Mouse (Mus musculus): ENCODE measurements around the gene Mipep.

DNA sequence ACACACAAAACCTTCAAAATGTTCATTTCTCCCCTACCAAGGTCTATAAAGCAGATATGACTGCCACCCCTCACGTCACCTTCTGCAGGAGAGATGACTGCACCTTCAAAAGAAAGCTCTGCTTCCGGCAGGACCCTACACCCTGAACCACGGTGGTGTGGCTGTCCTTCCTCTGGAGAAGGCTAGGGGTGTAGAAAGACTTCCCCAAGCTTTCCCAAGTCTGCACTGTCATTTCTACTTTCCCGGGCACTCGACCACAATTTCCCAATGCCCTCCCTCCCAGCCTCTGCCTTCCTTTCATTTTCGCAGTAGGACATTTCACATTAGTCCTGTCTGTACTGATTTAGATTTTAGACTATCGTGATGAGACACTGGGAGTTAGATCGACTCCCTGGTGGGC lies 1.2 kb upstream of the Mipep start:
- TF ChIP-seq CTCF (IDR thresholded peaks at IDR 0.05) (no peak), EP300 (IDR thresholded peaks at IDR 0.05) (no peak)
